Mouse (Mus musculus): Measurements from ENCODE around the gene Tdrd9.
A peak's percentile ranks its signal among the peaks of the same experiment; 100 is the strongest.
"Not testable (repeated sequence)": the region's sequence is repeated elsewhere in the genome, so short reads cannot be mapped to it uniquely, and the experiment has no call there.

The Tdrd9 gene

GRCm38 (mm10) chr12:111971231-111971686 is at the start of gene Tdrd9:
Gene Tdrd9 (plus strand): TSS chr12:111971559.
- no peak for DNase-seq (ENCODE audit: low spot score)

DNA sequence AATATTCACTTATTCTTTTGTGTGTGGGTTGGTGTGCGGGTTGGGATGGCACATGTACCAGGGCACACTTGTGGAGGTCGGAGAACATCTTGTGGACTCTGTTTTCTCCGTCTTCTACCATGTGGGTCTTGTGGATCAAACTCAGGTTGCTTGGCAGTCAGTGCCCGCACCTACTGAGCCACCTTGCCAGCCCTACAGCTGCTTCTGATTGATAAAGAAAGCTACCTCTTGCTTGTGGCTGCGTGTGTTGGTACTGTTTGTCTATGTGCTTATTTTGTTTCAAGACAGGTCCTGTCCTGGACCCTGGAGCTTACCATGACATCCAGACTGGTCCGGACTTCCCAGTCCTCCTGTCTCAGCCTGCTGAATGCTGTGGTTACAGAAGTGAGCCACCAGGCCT is 48.2 kb upstream of the Tdrd9 start:
- DNase-seq (ENCODE audit: low spot score): no peak

GRCm38 (mm10) chr12:111927338-111927737 is 44.0 kb upstream of the Tdrd9 start:
- DNase-seq (ENCODE audit: low spot score): no peak

GRCm38 (mm10) chr12:111928411-111928966 is 42.9 kb upstream of the Tdrd9 start:
- no peak for DNase-seq (ENCODE audit: low spot score)

GRCm38 (mm10) chr12:111931411-111932025 is 39.8 kb upstream of the Tdrd9 start:
- no peak for DNase-seq (ENCODE audit: low spot score)

GRCm38 (mm10) chr12:111932513-111932912 is 38.8 kb upstream of the Tdrd9 start:
- no peak for DNase-seq (ENCODE audit: low spot score)

DNA sequence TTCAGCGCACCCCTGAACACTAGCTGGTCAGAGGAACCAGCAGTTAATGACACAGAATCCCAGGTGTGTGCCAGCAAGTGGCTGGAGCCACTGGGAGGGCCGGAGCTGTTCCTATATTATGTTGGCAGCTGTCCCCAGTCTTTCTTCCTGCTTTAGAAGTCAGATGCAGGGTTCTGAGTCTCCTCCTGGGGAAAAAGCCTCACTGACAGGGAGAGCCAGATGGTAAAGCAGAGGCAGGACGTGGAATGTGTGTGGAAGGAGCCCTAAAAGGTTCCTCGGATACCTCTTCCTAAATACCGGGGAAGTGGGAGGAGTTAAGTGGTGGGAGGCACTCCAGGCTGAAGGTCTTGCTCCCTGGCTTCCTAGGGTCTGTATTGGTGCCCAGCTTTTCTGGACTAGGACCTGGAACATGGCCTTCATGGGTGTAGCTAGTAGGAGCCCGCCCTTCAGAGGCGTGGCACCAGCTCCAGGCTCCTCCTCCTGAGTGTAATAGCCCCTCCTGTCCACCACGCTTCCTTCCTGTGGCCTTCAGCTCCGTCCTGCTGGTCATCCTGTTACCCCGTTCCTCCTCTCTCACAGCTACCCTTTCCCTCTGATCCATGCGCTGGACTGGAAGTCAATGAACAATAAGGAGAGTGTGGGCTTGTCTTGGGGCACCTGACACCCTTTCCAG is 38.2 kb upstream of the Tdrd9 start:
- DNase-seq (ENCODE audit: low spot score): peak; percentile 36

GRCm38 (mm10) chr12:111933971-111934370 is 37.4 kb upstream of the Tdrd9 start:
- no peak for DNase-seq (ENCODE audit: low spot score)

DNA sequence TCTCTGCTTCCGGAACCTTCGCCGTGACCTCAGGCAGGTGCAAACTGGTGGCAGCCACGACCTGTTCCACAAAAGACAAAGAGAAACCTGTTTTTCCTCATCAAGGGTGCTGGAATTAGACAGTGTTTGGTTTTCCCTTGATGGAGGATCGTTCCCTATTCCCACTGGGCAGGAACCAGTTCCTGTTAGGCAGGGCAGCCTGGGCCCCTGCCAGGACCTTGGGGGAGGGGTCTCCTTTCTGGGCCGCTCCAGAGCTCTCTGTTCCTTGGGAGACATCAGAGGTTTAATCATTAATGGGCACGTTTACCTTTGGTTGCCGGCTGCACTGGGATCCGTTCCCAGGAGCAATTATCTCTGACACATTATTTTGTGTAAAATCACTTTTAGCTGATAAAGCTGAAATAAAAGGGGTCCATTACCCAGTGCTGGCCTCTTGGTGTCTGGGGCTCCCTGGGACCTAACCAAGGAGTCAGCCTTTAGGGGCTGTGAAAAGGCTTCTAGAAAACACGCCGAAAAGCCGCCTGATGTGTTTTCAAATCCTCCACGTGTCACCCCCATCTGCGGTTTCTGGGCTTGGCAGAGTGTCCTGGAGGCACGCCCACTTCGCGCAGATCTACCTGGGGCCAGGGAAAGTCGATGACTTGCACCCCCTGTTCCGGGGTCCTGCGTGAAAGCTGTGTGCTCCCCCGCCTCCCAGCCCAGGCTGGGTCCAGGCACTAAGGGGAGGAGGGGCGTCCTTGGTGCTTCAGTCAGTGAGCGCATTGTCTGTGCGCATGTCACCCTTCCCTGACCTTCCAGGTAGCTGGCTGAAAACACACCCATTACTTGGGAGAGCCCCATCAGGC is 34.4 kb upstream of the Tdrd9 start:
- DNase-seq (ENCODE audit: low spot score): no peak

DNA sequence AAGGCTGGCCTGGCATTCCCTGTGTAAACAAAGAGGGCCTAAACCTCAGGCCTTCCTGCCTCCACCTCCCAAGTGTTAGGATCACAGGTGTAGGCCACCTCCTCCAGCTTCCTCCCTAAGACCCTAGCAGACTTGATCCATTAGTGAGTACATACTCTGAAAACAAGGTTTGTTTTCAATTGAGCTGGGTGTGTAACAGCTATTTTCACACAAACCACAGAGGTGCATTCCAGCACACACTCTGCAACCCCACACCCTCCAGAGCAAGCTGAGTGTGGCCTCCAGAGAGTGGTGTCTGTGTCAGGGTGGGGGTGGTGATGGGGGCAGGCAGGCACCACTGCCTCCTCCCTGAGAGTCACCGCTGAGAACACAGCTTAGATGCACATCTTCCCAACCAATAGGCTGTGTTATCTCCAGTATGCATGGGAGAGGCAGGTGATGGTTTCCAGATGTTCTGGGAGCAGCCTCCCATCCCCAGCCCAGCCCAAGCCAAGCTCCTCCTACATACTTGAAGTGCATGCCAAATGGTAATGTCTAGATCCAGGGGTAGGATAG is 32.7 kb upstream of the Tdrd9 start:
- peak; percentile 75 for DNase-seq (ENCODE audit: low spot score)

GRCm38 (mm10) chr12:111943421-111944064 is 27.8 kb upstream of the Tdrd9 start:
- DNase-seq (ENCODE audit: low spot score): no peak

- not testable (repeated sequence) for DNase-seq (ENCODE audit: low spot score)
Observed at GRCm38 (mm10) chr12:111944065-111944987, 27.0 kb upstream of the Tdrd9 start.

- peak; percentile 43 for DNase-seq (ENCODE audit: low spot score)
Observed at GRCm38 (mm10) chr12:111945115-111945514, 26.2 kb upstream of the Tdrd9 start.

GRCm38 (mm10) chr12:111945765-111946655 is 25.3 kb upstream of the Tdrd9 start:
- not testable (repeated sequence) for DNase-seq (ENCODE audit: low spot score)

DNA sequence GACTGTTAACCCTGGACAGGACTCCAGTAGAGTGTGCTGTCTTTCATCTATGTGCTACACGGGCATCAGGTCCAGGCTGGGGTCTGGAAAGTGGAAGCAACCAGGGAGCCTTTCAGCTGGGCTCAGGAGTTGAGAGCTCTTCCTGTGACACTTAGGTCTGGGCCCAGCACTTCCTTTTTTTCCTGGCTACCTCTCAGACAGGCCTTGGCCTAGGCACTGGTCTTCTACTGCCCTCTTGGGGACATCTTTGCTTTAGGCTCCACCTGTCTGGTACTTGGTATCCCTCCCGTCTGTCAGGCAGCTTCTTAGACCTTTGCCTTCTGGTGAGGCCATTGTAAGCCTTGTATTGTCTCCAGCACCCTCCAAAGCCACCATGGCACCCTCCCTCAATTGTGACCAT is 24.6 kb upstream of the Tdrd9 start:
- DNase-seq (ENCODE audit: low spot score): peak; percentile 71

DNA sequence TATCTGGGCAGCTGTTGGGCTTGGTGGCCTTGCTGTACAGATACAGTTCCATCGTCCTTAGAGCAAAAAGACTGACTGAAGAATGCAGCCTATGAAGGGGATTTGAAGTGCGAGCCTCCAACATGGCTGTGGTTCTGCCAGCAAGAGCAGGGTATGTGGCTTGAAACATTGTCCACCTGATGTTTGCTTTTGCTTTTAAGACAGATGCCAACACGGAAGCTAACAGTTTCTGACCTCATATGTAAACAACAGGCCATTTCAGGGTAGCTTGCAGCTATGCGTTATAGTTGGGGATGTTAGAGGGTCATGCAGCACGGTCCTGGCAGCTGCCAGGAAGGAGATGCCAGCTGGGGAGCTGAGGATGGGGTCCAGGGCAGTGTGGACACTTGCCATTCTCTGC is 20.9 kb upstream of the Tdrd9 start:
- DNase-seq (ENCODE audit: low spot score): no peak

DNA sequence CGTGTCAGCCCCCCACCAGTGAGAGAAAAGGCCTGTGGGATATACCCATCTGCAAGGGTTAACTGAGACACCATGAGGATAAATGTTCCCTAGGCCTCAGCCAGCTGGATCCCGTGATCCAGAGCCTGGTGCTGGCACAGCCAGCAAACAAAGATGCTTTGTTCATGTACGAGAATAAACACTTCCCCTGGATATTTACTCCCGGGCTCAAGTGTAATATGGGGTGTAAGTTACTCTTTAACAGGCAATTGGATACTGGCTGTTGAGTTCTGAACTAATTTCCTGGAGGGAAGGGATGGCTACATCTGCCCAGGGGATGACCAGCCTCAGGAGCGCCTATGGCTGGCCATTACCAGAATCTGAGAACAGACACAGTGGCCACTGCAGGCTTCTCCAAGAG is 19.7 kb upstream of the Tdrd9 start:
- DNase-seq (ENCODE audit: low spot score): no peak

- no peak for DNase-seq (ENCODE audit: low spot score)
Observed at GRCm38 (mm10) chr12:111956173-111956572, 15.2 kb upstream of the Tdrd9 start.

DNA sequence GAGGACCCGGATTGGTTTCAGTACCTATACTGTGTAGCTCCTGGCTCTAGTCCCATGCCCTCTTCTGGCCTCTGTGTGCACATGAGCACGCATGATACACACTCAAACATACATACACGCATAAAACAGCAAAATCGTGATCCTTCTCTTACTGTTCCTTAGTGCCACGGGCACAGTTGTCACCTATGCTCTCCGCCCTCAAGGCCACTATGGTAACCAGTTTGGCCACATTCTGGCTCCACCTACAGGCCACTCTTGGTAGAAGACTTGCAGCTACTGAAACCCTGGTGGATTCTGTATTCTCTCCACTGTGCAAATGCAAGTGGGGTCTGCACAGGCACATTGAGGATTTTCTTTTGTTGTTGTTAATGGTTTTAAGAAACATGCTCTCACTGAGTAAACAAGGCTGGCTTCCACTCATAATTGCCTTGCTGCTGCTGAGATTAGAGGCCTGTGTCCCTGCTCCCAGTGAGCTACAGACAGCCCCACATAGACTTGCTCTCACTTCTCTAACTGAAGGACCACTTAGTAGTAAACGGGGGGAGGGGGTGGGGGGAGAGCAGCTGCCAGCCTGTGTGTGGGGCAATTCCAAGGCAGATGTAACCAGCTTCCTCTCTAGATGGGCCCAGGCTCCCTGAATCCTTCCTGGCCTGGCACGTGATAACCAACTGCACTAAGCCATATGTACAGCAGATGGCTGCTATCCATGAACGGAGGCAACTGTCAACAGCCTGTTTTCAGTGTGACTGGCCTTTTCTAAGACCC is 13.1 kb upstream of the Tdrd9 start:
- peak; percentile 84 for DNase-seq (ENCODE audit: low spot score)

All from embryo, embryonic 10 days (tissue).